Mouse (Mus musculus) hindbrain, embryonic 14.5 days (tissue): Measurements from ENCODE around the gene Ror2. TPM values are rescaled to one million over a fixed set of nuclear protein-coding genes. Genes with fewer than 3 reads are reported as not detected.

Experiments used
- ATAC-seq: fragments of 200-750 bp; cut with Nextera tagmentation; 2 replicates; pipeline ENCODE4 v1.8.0; 2017; ENCODE audit warnings: moderate number of reproducible peaks, mild to moderate bottlenecking, moderate TSS enrichment, moderate library complexity; ENCODE audit not compliant: low FRiP score
- DNase-seq: peaks from one replicate; pipeline ENCODE4 v3.0.0-alpha.2; 2015; ENCODE audit warnings: low spot score
- H3K27ac ChIP-seq: fragments of 300-500 bp; sonication (generic); 2 replicates; pipeline ENCODE4 v1.5.1; 2014; ENCODE audit warnings: mild to moderate bottlenecking, moderate library complexity
- H3K27me3 ChIP-seq: fragments of 300-500 bp; sonication (generic); 2 replicates; pipeline ENCODE4 v1.6.1; 2014; ENCODE audit warnings: mild to moderate bottlenecking, low read length, mixed read lengths; ENCODE audit not compliant: control insufficient read depth, insufficient read depth
- H3K36me3 ChIP-seq: fragments of 300-500 bp; sonication (generic); replicated peaks from 2 replicates; pipeline ENCODE4 v1.6.1; 2014; ENCODE audit not compliant: control insufficient read depth, insufficient read depth
- H3K4me1 ChIP-seq: fragments of 300-500 bp; sonication (generic); replicated peaks from 2 replicates; pipeline ENCODE4 v1.6.1; 2014; ENCODE audit warnings: antibody characterized with exemption, low read length, mixed read lengths; ENCODE audit not compliant: control insufficient read depth, insufficient read depth
- H3K4me2 ChIP-seq: fragments of 300-500 bp; sonication (generic); replicated peaks from 2 replicates; pipeline ENCODE4 v1.6.1; 2014; ENCODE audit warnings: mild to moderate bottlenecking, moderate library complexity
- H3K4me3 ChIP-seq: fragments of 300-500 bp; sonication (generic); replicated peaks from 2 replicates; pipeline ENCODE4 v1.5.1; 2014; ENCODE audit warnings: mild to moderate bottlenecking, low read length
- H3K9ac ChIP-seq: fragments of 300-500 bp; sonication (generic); 2 replicates; pipeline ENCODE4 v1.6.1; 2014
- H3K9me3 ChIP-seq: fragments of 300-500 bp; sonication (generic); 2 replicates; pipeline ENCODE4 v1.6.1; 2016; ENCODE audit warnings: low read length; ENCODE audit not compliant: control insufficient read depth
- WGBS: fragments of 180-500 bp; shearing (Covaris S2); extraction: QIAGEN DNeasy Blood & Tissue Kit; methylation state at CpG from one replicate; pipeline ENCODE4 v1.1.7; 2014; 5-methylcytosine and 5-hydroxymethylcytosine counted together
- polyA plus RNA-seq: library from polyadenylated mRNA; unstranded; fragments of >200 nt; fragmentation: Nextera tagmentation; extraction: Ambion mirVana; gene quantifications from 2 replicates; pipeline ENCODE4 v1.2.1, GENCODE M21; 2014

Ror2 gene
- polyA plus RNA-seq, 1 experiment from 2014 or later = 3.1 TPM

DNA sequence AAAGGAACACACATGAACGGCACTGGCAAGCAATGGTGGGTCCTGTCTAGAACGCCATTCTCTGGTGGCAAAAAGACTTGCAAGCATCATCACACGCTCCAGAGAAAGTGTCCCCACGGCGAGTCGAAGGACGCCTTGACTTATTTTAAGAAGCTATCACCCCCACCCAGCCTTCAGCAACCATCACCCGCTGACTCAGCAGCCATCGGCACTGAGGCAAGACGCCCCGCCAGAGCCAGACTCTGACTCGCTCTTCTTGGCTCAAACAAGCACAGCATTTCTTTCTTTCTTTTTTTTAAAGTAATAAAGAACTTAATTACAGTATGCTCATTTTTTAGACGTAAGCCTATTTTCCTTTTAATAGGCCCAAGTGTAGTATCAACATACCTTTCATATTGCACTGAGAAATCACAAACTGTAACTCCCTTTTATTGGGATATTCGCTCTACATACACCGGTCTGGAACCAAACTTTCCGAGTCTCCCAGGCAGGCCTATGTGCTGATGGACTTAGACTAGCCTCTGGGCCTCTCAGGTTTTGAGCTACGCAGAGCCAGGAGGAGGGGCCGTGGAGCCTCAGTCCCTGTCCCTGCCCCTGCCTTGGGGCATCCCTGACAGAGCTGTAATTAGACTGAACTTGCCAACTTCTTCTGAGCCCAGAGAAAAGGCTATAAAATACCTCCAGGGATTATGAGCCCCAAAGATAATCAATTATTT, 55.3 kb downstream of the Ror2 start:
- Histone ChIP-seq H3K4me2 (no peak overlapping the region), H3K36me3 (no peaks in the 10 kb centered on the region), H3K27me3 (no peaks in the 10 kb centered on the region), H3K4me1 (peaks cover 10% of the 10 kb centered on the region), H3K9ac (no peak overlapping the region), H3K27ac (no peak overlapping the region), H3K9me3 (no peaks in the 10 kb centered on the region), H3K4me3 (no peak overlapping the region)
- 72% methylated on average over 18 of the region's 18 CpGs for WGBS
- no peak for ATAC-seq
- DNase-seq = no peak

GRCm38 (mm10) chr13:53227019-53227418, 58.9 kb downstream of the Ror2 start:
- no peak overlapping the region for H3K9ac ChIP-seq
- peaks cover 7% of the 10 kb centered on the region; the same call in 1 of the 2 replicates for H3K9me3 ChIP-seq
- H3K4me2 ChIP-seq = no peak overlapping the region
- no peak overlapping the region for H3K4me3 ChIP-seq
- H3K27ac ChIP-seq = no peak overlapping the region
- H3K36me3 ChIP-seq = no peaks in the 10 kb centered on the region
- no peaks in the 10 kb centered on the region for H3K27me3 ChIP-seq
- DNase-seq (no peak), ATAC-seq (no peak)
- no peaks in the 10 kb centered on the region for H3K4me1 ChIP-seq
- WGBS = 80% methylated on average over 6 of the region's 6 CpGs

DNA sequence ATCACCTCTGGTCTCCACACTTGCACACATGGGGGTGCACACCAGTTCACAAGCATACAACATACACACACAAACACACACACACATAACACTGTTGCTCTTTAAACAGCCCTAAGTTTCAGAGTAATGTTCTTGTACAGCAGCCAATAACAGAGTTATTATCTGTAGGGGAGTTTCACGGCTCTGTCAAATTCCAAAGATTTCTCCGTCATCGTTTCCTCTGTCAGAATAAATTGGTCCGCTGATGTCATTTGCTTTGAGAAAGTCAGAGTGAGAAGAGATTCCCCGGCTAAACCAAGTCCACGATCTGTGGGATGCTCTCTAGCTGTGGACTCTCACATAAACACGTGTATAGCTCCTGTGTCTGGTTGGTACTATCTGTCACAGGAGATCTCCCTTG, 59.5 kb downstream of the Ror2 start:
- no peak overlapping the region for H3K27ac ChIP-seq
- no peak for ATAC-seq
- no peaks in the 10 kb centered on the region for H3K36me3 ChIP-seq
- no peaks in the 10 kb centered on the region for H3K4me1 ChIP-seq
- 87% methylated on average over 7 of the region's 7 CpGs for WGBS
- no peak for DNase-seq
- H3K27me3 ChIP-seq = no peaks in the 10 kb centered on the region
- H3K4me2 ChIP-seq = no peak overlapping the region
- no peak overlapping the region for H3K9ac ChIP-seq
- H3K9me3 ChIP-seq = peaks cover 7% of the 10 kb centered on the region; the same call in 1 of the 2 replicates
- H3K4me3 ChIP-seq = no peak overlapping the region

- H3K9me3 ChIP-seq = peaks cover 7% of the 10 kb centered on the region; the same call in 1 of the 2 replicates
Observed at GRCm38 (mm10) chr13:53225925-53226324, 60.0 kb downstream of the Ror2 start.

GRCm38 (mm10) chr13:53221176-53221575, 64.7 kb downstream of the Ror2 start:
- Histone ChIP-seq H3K36me3 (no peaks in the 10 kb centered on the region), H3K9me3 (peaks cover 7% of the 10 kb centered on the region; the same call in 1 of the 2 replicates), H3K27ac (no peak overlapping the region), H3K4me3 (no peak overlapping the region), H3K4me2 (no peak overlapping the region), H3K4me1 (no peaks in the 10 kb centered on the region), H3K27me3 (no peaks in the 10 kb centered on the region), H3K9ac (no peak overlapping the region)
- ATAC-seq (no peak), DNase-seq (no peak)
- WGBS = 90% methylated on average over 6 of the region's 6 CpGs

More at GRCm38 (mm10) chr13:53225925-53226324, 60.0 kb downstream of the Ror2 start:
- no peak overlapping the region for H3K9ac ChIP-seq
- WGBS = 94% methylated on average over 3 of the region's 3 CpGs
- H3K27ac ChIP-seq = no peak overlapping the region
- H3K4me3 ChIP-seq = no peak overlapping the region
- H3K4me2 ChIP-seq = no peak overlapping the region
- ATAC-seq (no peak), DNase-seq (no peak)
- H3K4me1 ChIP-seq = no peaks in the 10 kb centered on the region
- H3K36me3 ChIP-seq = no peaks in the 10 kb centered on the region
- H3K27me3 ChIP-seq = no peaks in the 10 kb centered on the region

DNA sequence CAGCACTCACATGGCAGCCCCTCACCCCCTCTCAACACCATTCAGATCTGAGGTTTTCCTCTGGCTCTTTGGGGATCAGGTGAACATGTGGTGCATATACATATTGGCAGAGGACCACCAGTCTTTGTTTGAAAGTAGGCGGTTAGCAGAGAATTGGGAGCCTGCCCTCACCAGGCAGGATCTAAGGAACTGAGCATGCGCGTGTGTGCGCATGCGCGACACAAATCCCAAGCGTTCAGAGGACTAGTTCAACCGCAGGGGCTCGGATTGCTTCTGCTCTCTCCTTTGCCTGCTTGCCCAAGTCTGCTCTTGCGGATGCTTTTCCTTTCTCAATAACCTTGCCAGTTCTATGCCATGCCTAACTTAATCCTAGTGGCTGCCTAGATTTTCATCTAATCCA, 66.0 kb downstream of the Ror2 start:
- Histone ChIP-seq H3K27ac (no peak overlapping the region), H3K9me3 (peaks cover 7% of the 10 kb centered on the region; the same call in 1 of the 2 replicates), H3K27me3 (no peaks in the 10 kb centered on the region), H3K4me3 (no peak overlapping the region), H3K4me2 (no peak overlapping the region), H3K36me3 (no peaks in the 10 kb centered on the region), H3K4me1 (no peaks in the 10 kb centered on the region), H3K9ac (no peak overlapping the region)
- 92% methylated on average over 10 of the region's 10 CpGs for WGBS
- DNase-seq (no peak), ATAC-seq (no peak)

- Histone ChIP-seq H3K27me3 (no peaks in the 10 kb centered on the region), H3K4me3 (no peak overlapping the region), H3K9ac (no peak overlapping the region), H3K36me3 (no peaks in the 10 kb centered on the region), H3K9me3 (peaks cover 2% of the 10 kb centered on the region; the same call in 1 of the 2 replicates), H3K4me1 (no peaks in the 10 kb centered on the region), H3K4me2 (no peak overlapping the region), H3K27ac (no peak overlapping the region)
- DNase-seq (no peak), ATAC-seq (no peak)
- WGBS = 90% methylated on average over 3 of the region's 3 CpGs
Observed at GRCm38 (mm10) chr13:53219391-53219790, 66.5 kb downstream of the Ror2 start.

DNA sequence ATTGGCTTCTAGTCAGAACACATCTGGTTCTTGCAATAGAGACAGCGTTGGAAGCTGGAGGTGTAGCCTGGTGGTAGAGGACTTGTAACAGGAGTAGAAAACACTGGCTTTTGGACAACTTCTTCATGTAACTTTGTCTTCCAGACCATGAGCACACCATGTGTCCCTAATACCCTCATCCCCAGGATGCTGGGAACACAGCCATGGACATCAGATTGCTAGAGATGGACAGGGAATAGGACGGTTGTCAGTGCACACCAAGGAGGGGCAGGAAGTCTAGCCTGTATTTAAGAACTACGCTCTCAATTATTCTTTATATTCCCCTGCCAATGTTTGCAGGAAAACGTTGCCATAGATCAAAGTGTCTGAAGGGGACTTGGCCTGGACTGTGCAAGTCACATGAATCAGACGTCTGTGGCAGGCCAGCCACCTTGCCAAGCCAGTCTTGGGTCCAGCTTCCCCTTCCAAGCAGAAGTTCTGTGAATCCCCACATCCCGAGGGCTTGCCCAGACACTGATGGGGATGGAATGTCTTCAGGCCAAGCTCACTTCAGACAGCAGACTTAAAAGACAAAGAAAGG, 68.4 kb downstream of the Ror2 start:
- Histone ChIP-seq H3K36me3 (no peaks in the 10 kb centered on the region), H3K9me3 (no peaks in the 10 kb centered on the region), H3K27ac (no peak overlapping the region), H3K9ac (no peak overlapping the region), H3K4me2 (no peak overlapping the region), H3K4me3 (no peak overlapping the region), H3K27me3 (no peaks in the 10 kb centered on the region), H3K4me1 (no peaks in the 10 kb centered on the region)
- no peak for ATAC-seq
- no peak for DNase-seq
- 79% methylated on average over 6 of the region's 6 CpGs for WGBS

DNA sequence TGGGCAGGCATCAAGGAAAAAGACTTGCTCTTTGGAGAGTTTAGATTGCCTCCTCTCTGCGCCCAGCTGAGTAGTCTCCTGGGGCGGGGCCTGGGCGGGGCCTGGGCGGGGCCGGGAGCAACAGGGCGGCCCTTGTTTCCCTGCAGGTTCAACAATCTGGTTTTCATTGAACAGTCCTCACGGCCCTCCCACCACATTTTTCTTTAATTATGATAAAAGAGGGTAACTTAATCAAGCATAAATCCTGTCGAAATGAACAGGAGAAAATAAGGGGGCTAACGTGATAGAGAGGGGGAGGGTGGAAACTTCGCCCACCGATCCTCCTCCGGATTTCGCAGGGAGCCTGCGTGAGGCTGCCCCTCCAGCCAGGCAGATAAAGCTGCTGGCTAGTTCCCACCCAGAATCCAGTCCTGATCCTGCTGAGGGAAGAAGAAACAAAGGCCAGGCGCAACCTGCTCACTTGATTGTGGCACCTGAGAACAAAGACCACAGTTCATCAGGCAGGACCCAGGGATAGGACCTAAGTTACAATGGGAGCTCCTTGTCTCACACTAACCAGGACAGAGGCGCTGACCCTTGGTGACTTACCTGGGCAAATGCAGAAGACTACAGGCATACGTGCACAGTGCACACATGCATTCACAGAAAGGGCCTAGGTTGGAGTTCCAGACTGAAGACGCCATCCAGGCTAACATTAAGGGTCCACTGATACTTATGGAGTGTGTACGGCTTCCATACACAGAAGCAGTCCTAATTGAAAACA, 73.8 kb downstream of the Ror2 start:
- H3K27me3 ChIP-seq = no peaks in the 10 kb centered on the region
- 13% methylated on average over 19 of the region's 19 CpGs for WGBS
- H3K9me3 ChIP-seq = no peaks in the 10 kb centered on the region
- H3K4me3 ChIP-seq = peak overlapping the region; percentile 3; the same call in 1 of the 2 replicates
- peak overlapping the region; percentile 16 for H3K9ac ChIP-seq
- DNase-seq (peak; percentile 45), ATAC-seq (peak; percentile 74)
- H3K4me1 ChIP-seq = peaks cover 7% of the 10 kb centered on the region; the same call in 1 of the 2 replicates
- no peaks in the 10 kb centered on the region for H3K36me3 ChIP-seq
- no peak overlapping the region for H3K27ac ChIP-seq
- H3K4me2 ChIP-seq = peak overlapping the region; percentile 38
